Mouse (Mus musculus): ENCODE data around the gene Trip10. TPM values are rescaled to one million over a fixed set of nuclear protein-coding genes. Genes with fewer than 3 reads are reported as not detected.

Trip10 gene
- polyA plus RNA-seq, 1 experiment from 2014 or later: 21.7 TPM

DNA sequence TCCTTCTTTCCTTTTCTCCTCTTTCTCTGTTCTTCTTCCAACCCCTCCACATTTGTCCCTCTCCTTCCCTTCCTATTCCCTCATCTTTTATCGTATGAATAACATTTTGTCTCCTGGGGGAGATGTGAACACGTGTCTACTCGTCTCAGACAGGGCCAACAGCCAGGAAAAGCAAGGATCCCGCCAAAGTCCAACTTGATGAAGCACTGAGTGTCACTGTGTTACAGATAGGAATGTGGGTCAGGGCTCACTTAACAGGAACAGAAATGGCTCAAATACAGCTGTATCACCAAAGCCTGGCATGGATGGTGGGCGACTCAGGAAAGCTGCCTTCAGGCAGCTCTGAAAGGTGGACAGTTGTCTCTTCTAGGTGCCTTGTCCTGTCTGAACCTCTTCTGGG is 40.0 kb downstream of the Trip10 start:
- Histone ChIP-seq H3K4me1 (ENCODE audit: control insufficient read depth, insufficient read depth, low read length) (no peaks in the 10 kb centered on the region), H3K27ac (ENCODE audit: low read depth, low read length) (no peak overlapping the region), H3K9ac (ENCODE audit: low read length) (no peak overlapping the region), H3K36me3 (ENCODE audit: control insufficient read depth, insufficient read depth, low read length) (no peaks in the 10 kb centered on the region), H3K4me3 (ENCODE audit: low read depth, low read length) (no peak overlapping the region), H3K27me3 (ENCODE audit: control insufficient read depth, insufficient read depth, low read length) (no peaks in the 10 kb centered on the region), H3K4me2 (ENCODE audit: low read depth) (no peak overlapping the region), H3K9me3 (ENCODE audit: control insufficient read depth, low read length) (no peaks in the 10 kb centered on the region)
- ATAC-seq (ENCODE audit: insufficient read depth, low FRiP score, low TSS enrichment) (no peak), DNase-seq (ENCODE audit: low spot score) (no peak)
- 83% methylated on average over 5 of the region's 5 CpGs for WGBS

DNA sequence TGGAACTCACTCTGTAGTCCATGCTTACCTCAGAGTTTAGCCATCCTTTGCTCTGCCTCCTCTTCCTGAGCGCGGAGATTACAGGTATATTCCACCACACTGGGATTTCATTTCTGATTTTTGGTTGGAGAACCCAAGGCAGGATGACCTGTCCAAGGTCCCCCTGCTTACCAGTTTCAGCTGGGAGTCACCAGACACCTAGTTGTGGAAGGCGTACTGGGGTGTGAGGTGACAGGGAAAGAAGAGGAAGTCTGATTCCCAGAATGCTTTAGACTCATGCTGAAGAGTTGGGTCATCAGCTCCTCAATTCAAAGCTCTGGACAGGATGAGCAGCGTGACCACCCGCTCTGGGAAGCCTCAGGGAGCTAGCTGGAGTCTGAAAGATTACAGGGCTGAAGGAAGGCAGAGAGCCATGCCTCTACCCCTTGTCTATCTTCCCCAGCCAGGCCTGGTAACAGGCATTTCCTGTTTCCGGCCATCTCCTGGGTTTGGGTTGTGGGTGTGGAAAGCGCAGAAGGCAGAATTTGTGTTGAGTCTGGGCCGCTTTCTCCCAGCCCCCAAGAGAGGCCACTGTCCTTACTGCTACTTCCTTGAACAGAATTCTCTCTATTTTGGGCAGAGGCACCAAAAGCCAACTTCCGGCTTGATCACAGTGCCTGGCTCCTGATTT is 40.9 kb downstream of the Trip10 start:
- H3K27ac ChIP-seq (ENCODE audit: low read depth, low read length): no peak overlapping the region
- WGBS: 93% methylated on average over 9 of the region's 9 CpGs
- DNase-seq (ENCODE audit: low spot score) (no peak), ATAC-seq (ENCODE audit: insufficient read depth, low FRiP score, low TSS enrichment) (no peak)
- no peak overlapping the region for H3K4me2 ChIP-seq (ENCODE audit: low read depth)
- H3K27me3 ChIP-seq (ENCODE audit: control insufficient read depth, insufficient read depth, low read length): no peaks in the 10 kb centered on the region
- H3K4me3 ChIP-seq (ENCODE audit: low read depth, low read length): no peak overlapping the region
- no peaks in the 10 kb centered on the region for H3K36me3 ChIP-seq (ENCODE audit: control insufficient read depth, insufficient read depth, low read length)
- no peaks in the 10 kb centered on the region for H3K9me3 ChIP-seq (ENCODE audit: control insufficient read depth, low read length)
- H3K9ac ChIP-seq (ENCODE audit: low read length): no peak overlapping the region
- H3K4me1 ChIP-seq (ENCODE audit: control insufficient read depth, insufficient read depth, low read length): no peaks in the 10 kb centered on the region

DNA sequence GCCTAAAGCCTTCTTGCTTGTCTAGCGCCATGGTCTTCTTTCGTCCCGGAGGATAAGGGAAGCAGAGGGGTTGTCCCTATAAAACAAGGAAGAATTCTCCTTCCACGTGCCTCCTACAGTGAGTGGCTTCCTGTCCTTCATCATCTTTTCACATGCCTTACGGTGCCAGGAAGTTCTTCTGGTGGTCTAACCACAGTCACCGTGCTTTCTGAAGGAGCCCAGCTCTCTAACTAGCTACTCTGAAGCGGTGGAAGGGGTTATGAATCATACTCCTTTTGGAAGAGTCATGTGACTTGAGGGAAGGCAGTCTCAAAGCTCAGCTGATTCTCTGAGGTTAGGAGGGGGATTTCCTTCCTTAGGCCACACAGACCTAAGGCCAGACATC is 41.4 kb downstream of the Trip10 start:
- Histone ChIP-seq H3K4me1 (ENCODE audit: control insufficient read depth, insufficient read depth, low read length) (no peaks in the 10 kb centered on the region), H3K9ac (ENCODE audit: low read length) (no peak overlapping the region), H3K4me3 (ENCODE audit: low read depth, low read length) (no peak overlapping the region), H3K27me3 (ENCODE audit: control insufficient read depth, insufficient read depth, low read length) (no peaks in the 10 kb centered on the region), H3K27ac (ENCODE audit: low read depth, low read length) (no peak overlapping the region), H3K9me3 (ENCODE audit: control insufficient read depth, low read length) (no peaks in the 10 kb centered on the region), H3K36me3 (ENCODE audit: control insufficient read depth, insufficient read depth, low read length) (no peaks in the 10 kb centered on the region), H3K4me2 (ENCODE audit: low read depth) (no peak overlapping the region)
- DNase-seq (ENCODE audit: low spot score): no peak
- no peak for ATAC-seq (ENCODE audit: insufficient read depth, low FRiP score, low TSS enrichment)
- WGBS: 90% methylated on average over 7 of the region's 7 CpGs

DNA sequence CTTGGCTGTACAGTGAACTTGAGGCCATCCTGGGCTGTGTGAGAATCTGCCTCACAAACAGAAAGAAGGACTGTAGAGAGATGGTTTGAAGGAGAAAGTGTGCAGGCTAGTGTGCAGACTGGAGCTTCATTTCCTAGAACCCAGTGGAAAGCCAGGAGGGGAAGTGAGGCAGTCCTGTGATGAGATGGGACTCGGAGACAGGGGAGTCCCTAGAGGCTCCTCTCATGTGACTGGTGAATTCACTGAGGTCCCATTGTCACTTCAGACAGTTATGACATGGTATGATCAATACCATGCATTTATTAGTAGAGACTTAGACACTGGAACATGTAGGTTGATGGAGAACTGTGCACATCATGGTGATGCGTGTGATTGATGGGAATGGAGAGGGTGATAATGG is 43.0 kb downstream of the Trip10 start:
- WGBS: 90% methylated on average over 2 of the region's 2 CpGs

DNA sequence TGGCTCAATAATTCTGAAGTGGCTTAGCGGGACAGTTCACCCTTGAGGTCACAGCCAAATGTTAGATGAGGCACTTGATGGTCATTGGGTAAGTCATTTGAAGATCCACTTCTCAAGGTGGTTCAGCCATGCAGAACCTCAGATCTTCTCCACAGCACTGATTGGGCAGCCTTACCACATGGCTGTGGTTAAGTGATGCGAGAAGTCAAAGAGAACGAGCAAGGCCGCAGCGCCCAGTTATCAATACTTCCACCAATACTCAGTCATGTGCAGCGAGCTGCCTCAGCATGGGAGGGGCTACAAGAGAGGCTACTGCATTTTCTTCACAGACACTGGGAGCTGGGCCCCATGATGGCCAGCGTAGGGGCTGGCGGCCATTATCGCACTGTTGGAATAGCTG is 43.7 kb downstream of the Trip10 start:
- DNase-seq (ENCODE audit: low spot score) (no peak), ATAC-seq (ENCODE audit: insufficient read depth, low FRiP score, low TSS enrichment) (no peak)
- H3K36me3 ChIP-seq (ENCODE audit: control insufficient read depth, insufficient read depth, low read length): no peaks in the 10 kb centered on the region
- no peak overlapping the region for H3K27ac ChIP-seq (ENCODE audit: low read depth, low read length)
- no peaks in the 10 kb centered on the region for H3K9me3 ChIP-seq (ENCODE audit: control insufficient read depth, low read length)
- H3K4me2 ChIP-seq (ENCODE audit: low read depth): no peak overlapping the region
- WGBS: 92% methylated on average over 9 of the region's 9 CpGs
- no peaks in the 10 kb centered on the region for H3K4me1 ChIP-seq (ENCODE audit: control insufficient read depth, insufficient read depth, low read length)
- H3K4me3 ChIP-seq (ENCODE audit: low read depth, low read length): no peak overlapping the region
- no peaks in the 10 kb centered on the region for H3K27me3 ChIP-seq (ENCODE audit: control insufficient read depth, insufficient read depth, low read length)
- no peak overlapping the region for H3K9ac ChIP-seq (ENCODE audit: low read length)

More for the DNA sequence above, 43.0 kb downstream of the Trip10 start:
- no peaks in the 10 kb centered on the region for H3K4me1 ChIP-seq (ENCODE audit: control insufficient read depth, insufficient read depth, low read length)
- H3K4me3 ChIP-seq (ENCODE audit: low read depth, low read length): no peak overlapping the region
- H3K9ac ChIP-seq (ENCODE audit: low read length): no peak overlapping the region
- H3K9me3 ChIP-seq (ENCODE audit: control insufficient read depth, low read length): no peaks in the 10 kb centered on the region
- DNase-seq (ENCODE audit: low spot score) (no peak), ATAC-seq (ENCODE audit: insufficient read depth, low FRiP score, low TSS enrichment) (no peak)
- H3K27me3 ChIP-seq (ENCODE audit: control insufficient read depth, insufficient read depth, low read length): no peaks in the 10 kb centered on the region
- H3K36me3 ChIP-seq (ENCODE audit: control insufficient read depth, insufficient read depth, low read length): no peaks in the 10 kb centered on the region
- no peak overlapping the region for H3K4me2 ChIP-seq (ENCODE audit: low read depth)
- H3K27ac ChIP-seq (ENCODE audit: low read depth, low read length): no peak overlapping the region

DNA sequence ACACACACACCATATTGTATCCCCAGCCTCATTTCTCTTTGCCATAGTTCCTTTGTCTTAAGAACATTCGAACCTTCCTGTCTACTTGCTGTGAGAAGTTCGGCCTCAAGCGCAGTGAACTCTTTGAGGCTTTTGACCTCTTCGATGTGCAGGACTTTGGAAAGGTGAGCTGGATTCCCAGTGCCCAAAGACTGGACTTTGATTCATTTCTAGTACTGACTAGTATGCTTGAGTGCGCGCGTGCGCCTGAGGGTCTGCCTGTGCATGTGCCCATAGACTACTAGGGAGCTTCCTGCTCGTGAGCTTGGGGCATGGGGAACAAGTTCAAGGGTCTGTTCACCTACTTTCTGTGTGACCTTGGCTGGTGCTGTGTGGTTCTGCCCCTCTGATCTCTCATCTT is 46.7 kb downstream of the Trip10 start:
- no peak for ATAC-seq (ENCODE audit: insufficient read depth, low FRiP score, low TSS enrichment)
- 96% methylated on average over 9 of the region's 9 CpGs for WGBS
- Histone ChIP-seq H3K27ac (ENCODE audit: low read depth, low read length) (no peak overlapping the region), H3K27me3 (ENCODE audit: control insufficient read depth, insufficient read depth, low read length) (no peaks in the 10 kb centered on the region), H3K9ac (ENCODE audit: low read length) (no peak overlapping the region), H3K4me1 (ENCODE audit: control insufficient read depth, insufficient read depth, low read length) (no peaks in the 10 kb centered on the region), H3K9me3 (ENCODE audit: control insufficient read depth, low read length) (no peaks in the 10 kb centered on the region), H3K4me3 (ENCODE audit: low read depth, low read length) (no peak overlapping the region), H3K4me2 (ENCODE audit: low read depth) (no peak overlapping the region), H3K36me3 (ENCODE audit: control insufficient read depth, insufficient read depth, low read length) (no peaks in the 10 kb centered on the region)
- DNase-seq (ENCODE audit: low spot score): no peak

DNA sequence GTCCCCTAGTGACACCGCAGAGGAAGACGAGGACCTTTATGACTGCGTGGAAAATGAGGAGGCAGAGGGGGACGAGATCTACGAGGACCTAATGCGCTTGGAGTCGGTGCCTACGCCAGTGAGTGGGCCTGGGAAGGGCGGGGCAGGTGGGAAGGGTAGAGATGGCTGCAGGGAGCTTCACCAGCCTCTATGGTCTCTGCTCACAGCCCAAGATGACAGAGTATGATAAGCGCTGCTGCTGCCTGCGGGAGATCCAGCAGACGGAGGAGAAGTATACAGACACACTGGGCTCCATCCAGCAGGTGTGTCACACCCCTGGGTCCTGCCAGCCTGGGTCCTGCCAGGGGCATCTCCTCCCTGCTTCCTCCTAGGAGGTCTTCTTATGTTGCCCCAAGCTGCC is 47.8 kb downstream of the Trip10 start:
- no peak for DNase-seq (ENCODE audit: low spot score)
- H3K9ac ChIP-seq (ENCODE audit: low read length): no peak overlapping the region
- H3K27ac ChIP-seq (ENCODE audit: low read depth, low read length): no peak overlapping the region
- no peaks in the 10 kb centered on the region for H3K9me3 ChIP-seq (ENCODE audit: control insufficient read depth, low read length)
- H3K27me3 ChIP-seq (ENCODE audit: control insufficient read depth, insufficient read depth, low read length): no peaks in the 10 kb centered on the region
- ATAC-seq (ENCODE audit: insufficient read depth, low FRiP score, low TSS enrichment): no peak
- no peak overlapping the region for H3K4me2 ChIP-seq (ENCODE audit: low read depth)
- 89% methylated on average over 12 of the region's 12 CpGs for WGBS
- no peaks in the 10 kb centered on the region for H3K4me1 ChIP-seq (ENCODE audit: control insufficient read depth, insufficient read depth, low read length)
- H3K4me3 ChIP-seq (ENCODE audit: low read depth, low read length): no peak overlapping the region
- H3K36me3 ChIP-seq (ENCODE audit: control insufficient read depth, insufficient read depth, low read length): no peaks in the 10 kb centered on the region

DNA sequence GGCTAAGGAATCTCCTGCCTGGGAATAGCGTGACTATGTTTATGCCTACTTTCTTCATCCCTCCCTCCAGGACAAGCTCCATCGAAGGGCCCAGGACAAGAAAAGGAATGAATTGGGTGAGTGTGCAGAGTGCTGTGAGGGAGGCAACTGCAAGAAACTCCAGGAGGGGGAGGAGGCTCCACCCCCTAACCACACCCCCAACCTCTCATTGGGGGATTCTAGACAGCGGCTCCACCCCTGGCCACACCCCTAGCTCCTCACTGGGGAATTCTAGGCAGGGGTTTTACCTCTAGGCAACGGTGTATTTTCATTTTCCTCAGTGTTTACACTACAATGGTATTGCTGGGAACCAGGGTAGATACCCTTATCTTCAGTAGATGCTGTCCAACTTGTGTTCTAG is 56.3 kb downstream of the Trip10 start:
- 68% methylated on average over 4 of the region's 4 CpGs for WGBS
- Histone ChIP-seq H3K4me1 (ENCODE audit: control insufficient read depth, insufficient read depth, low read length) (no peaks in the 10 kb centered on the region), H3K4me2 (ENCODE audit: low read depth) (no peak overlapping the region), H3K4me3 (ENCODE audit: low read depth, low read length) (no peak overlapping the region), H3K9ac (ENCODE audit: low read length) (no peak overlapping the region), H3K27ac (ENCODE audit: low read depth, low read length) (no peak overlapping the region), H3K27me3 (ENCODE audit: control insufficient read depth, insufficient read depth, low read length) (no peaks in the 10 kb centered on the region), H3K36me3 (ENCODE audit: control insufficient read depth, insufficient read depth, low read length) (no peaks in the 10 kb centered on the region), H3K9me3 (ENCODE audit: control insufficient read depth, low read length) (no peaks in the 10 kb centered on the region)
- DNase-seq (ENCODE audit: low spot score) (no peak), ATAC-seq (ENCODE audit: insufficient read depth, low FRiP score, low TSS enrichment) (no peak)

DNA sequence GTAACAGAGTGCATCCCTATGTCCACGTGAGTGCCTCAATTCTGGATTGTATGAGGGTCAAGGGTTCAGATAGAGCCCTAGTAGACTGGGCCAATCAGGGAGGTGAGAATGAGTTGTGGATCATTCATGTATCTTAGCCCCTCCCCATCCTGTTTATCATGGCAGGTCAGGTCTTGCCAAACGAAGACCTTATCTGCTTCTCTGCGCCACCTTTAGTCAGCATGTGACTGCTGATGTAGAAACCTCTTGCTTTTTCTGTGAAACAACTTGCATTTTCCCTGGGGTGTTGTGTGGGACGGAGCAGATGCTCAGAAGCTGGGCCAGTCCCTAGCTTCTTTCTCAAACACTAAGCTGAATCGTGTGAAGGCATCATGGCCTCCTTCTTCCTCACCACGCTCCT is 57.8 kb downstream of the Trip10 start:
- no peaks in the 10 kb centered on the region for H3K36me3 ChIP-seq (ENCODE audit: control insufficient read depth, insufficient read depth, low read length)
- no peak overlapping the region for H3K27ac ChIP-seq (ENCODE audit: low read depth, low read length)
- H3K4me2 ChIP-seq (ENCODE audit: low read depth): no peak overlapping the region
- no peak overlapping the region for H3K4me3 ChIP-seq (ENCODE audit: low read depth, low read length)
- H3K4me1 ChIP-seq (ENCODE audit: control insufficient read depth, insufficient read depth, low read length): no peaks in the 10 kb centered on the region
- DNase-seq (ENCODE audit: low spot score) (no peak), ATAC-seq (ENCODE audit: insufficient read depth, low FRiP score, low TSS enrichment) (no peak)
- H3K9ac ChIP-seq (ENCODE audit: low read length): no peak overlapping the region
- WGBS: 85% methylated on average over 6 of the region's 6 CpGs
- H3K27me3 ChIP-seq (ENCODE audit: control insufficient read depth, insufficient read depth, low read length): no peaks in the 10 kb centered on the region
- no peaks in the 10 kb centered on the region for H3K9me3 ChIP-seq (ENCODE audit: control insufficient read depth, low read length)

Measured in neural tube, embryonic 11.5 days (tissue).